Mouse (Mus musculus) heart, embryonic 10.5 days (tissue): Measurements from ENCODE around the gene Scube1. TPM values are rescaled to one million over a fixed set of nuclear protein-coding genes. Genes with fewer than 3 reads are reported as not detected.

ENCODE experiments used
- DNase-seq: peaks from one replicate; pipeline ENCODE4 v3.0.0-alpha.2; 2017; ENCODE audit warnings: low spot score
- H3K27ac ChIP-seq: fragments of 300-500 bp; sonication (generic); 2 replicates; pipeline ENCODE4 v1.5.1; 2016; ENCODE audit warnings: mild to moderate bottlenecking
- H3K27me3 ChIP-seq: fragments of 300-500 bp; sonication (generic); 2 replicates; pipeline ENCODE4 v1.6.1; 2016; ENCODE audit warnings: mild to moderate bottlenecking; ENCODE audit not compliant: poor library complexity, insufficient read depth, severe bottlenecking
- H3K36me3 ChIP-seq: fragments of 300-500 bp; sonication (generic); 2 replicates; pipeline ENCODE4 v1.6.1; 2016; ENCODE audit warnings: mild to moderate bottlenecking, moderate library complexity
- H3K4me1 ChIP-seq: fragments of 300-500 bp; sonication (generic); 2 replicates; pipeline ENCODE4 v1.6.1; 2016; ENCODE audit warnings: mild to moderate bottlenecking
- H3K4me3 ChIP-seq: fragments of 300-500 bp; sonication (generic); 2 replicates; pipeline ENCODE4 v1.5.1; 2016; ENCODE audit warnings: mild to moderate bottlenecking, moderate library complexity
- H3K9me3 ChIP-seq: fragments of 300-500 bp; sonication (generic); 2 replicates; pipeline ENCODE4 v1.6.1; 2016; ENCODE audit warnings: mild to moderate bottlenecking, moderate library complexity
- WGBS: fragments of 180-500 bp; shearing (Covaris S2); methylation state at CpG from one replicate; pipeline ENCODE4 v1.1.7; 2016; 5-methylcytosine and 5-hydroxymethylcytosine counted together
- polyA plus RNA-seq: library from polyadenylated mRNA; unstranded; fragments of >200 nt; fragmentation: Nextera tagmentation; extraction: Ambion mirVana; gene quantifications from 2 replicates; pipeline ENCODE4 v1.2.1, GENCODE M21; 2016

Gene Scube1
- polyA plus RNA-seq, 1 experiment from 2014 or later, result 20.4 TPM

- peaks cover 39% of the 10 kb centered on the region for H3K4me1 ChIP-seq
- DNase-seq, result no peak
- H3K27me3 ChIP-seq, result no peaks in the 10 kb centered on the region
- no peak overlapping the region for H3K4me3 ChIP-seq
- WGBS, result 33% methylated on average over 21 of the region's 21 CpGs
- H3K36me3 ChIP-seq, result no peaks in the 10 kb centered on the region
- no peaks in the 10 kb centered on the region for H3K9me3 ChIP-seq
- H3K27ac ChIP-seq, result peak overlapping the region; percentile 60
Observed at GRCm38 (mm10) chr15:83740676-83741422, 16.0 kb upstream of the Scube1 start.

GRCm38 (mm10) chr15:83727626-83728025 is 2.8 kb upstream of the Scube1 start:
- H3K4me1 ChIP-seq, result peaks cover 35% of the 10 kb centered on the region
- no peak overlapping the region for H3K27ac ChIP-seq
- H3K9me3 ChIP-seq, result no peaks in the 10 kb centered on the region
- peak; percentile 81 for DNase-seq
- 23% methylated on average over 3 of the region's 3 CpGs for WGBS
- H3K36me3 ChIP-seq, result no peaks in the 10 kb centered on the region
- H3K27me3 ChIP-seq, result peaks cover 58% of the 10 kb centered on the region
- no peak overlapping the region for H3K4me3 ChIP-seq

- DNase-seq, result no peak
- WGBS, result 73% methylated on average over 5 of the region's 5 CpGs
- Histone ChIP-seq H3K9me3 (no peaks in the 10 kb centered on the region), H3K27ac (no peak overlapping the region), H3K27me3 (peaks cover 67% of the 10 kb centered on the region), H3K4me1 (peaks cover 33% of the 10 kb centered on the region), H3K4me3 (no peak overlapping the region), H3K36me3 (peaks cover 1% of the 10 kb centered on the region; the same call in 1 of the 2 replicates)
Observed at GRCm38 (mm10) chr15:83726741-83727140, 1.9 kb upstream of the Scube1 start.

GRCm38 (mm10) chr15:83725556-83726200 is 857 bp upstream of the Scube1 start:
- H3K9me3 ChIP-seq, result no peaks in the 10 kb centered on the region
- peak overlapping the region; percentile 83; the same call in 1 of the 2 replicates for H3K27ac ChIP-seq
- no peak for DNase-seq
- WGBS, result 22% methylated on average over 28 of the region's 28 CpGs
- H3K27me3 ChIP-seq, result peaks cover 72% of the 10 kb centered on the region
- peaks cover 33% of the 10 kb centered on the region for H3K4me1 ChIP-seq
- peak overlapping the region; percentile 82 for H3K4me3 ChIP-seq
- peaks cover 8% of the 10 kb centered on the region; the same call in 1 of the 2 replicates for H3K36me3 ChIP-seq

GRCm38 (mm10) chr15:83724160-83724885 is 498 bp downstream of the Scube1 start:
- Histone ChIP-seq H3K27me3 (peaks cover 80% of the 10 kb centered on the region), H3K4me1 (peaks cover 33% of the 10 kb centered on the region), H3K9me3 (no peaks in the 10 kb centered on the region), H3K27ac (peak overlapping the region; percentile 83), H3K36me3 (peaks cover 11% of the 10 kb centered on the region), H3K4me3 (peak overlapping the region; percentile 82)
- no peak for DNase-seq
- WGBS, result under 1% methylated on average over 59 of the region's 61 CpGs

- peaks cover 22% of the 10 kb centered on the region for H3K36me3 ChIP-seq
- H3K27me3 ChIP-seq, result peaks cover 18% of the 10 kb centered on the region
- 67% methylated on average over 6 of the region's 6 CpGs for WGBS
- 0 out of 2 replicates have a peak, but pooled peaks cover 8% of the 10 kb centered on the region for H3K4me1 ChIP-seq
- no peak overlapping the region for H3K27ac ChIP-seq
- no peak for DNase-seq
- H3K9me3 ChIP-seq, result no peaks in the 10 kb centered on the region
- no peak overlapping the region for H3K4me3 ChIP-seq
Observed at GRCm38 (mm10) chr15:83715582-83716228, 9.1 kb downstream of the Scube1 start.

GRCm38 (mm10) chr15:83712798-83713197 is 12.0 kb downstream of the Scube1 start:
- WGBS, result 80% methylated on average over 10 of the region's 10 CpGs
- Histone ChIP-seq H3K9me3 (no peaks in the 10 kb centered on the region), H3K27ac (no peak overlapping the region), H3K27me3 (peaks cover 13% of the 10 kb centered on the region; the same call in 1 of the 2 replicates), H3K36me3 (peaks cover 5% of the 10 kb centered on the region), H3K4me3 (no peak overlapping the region), H3K4me1 (peaks cover 14% of the 10 kb centered on the region; the same call in 1 of the 2 replicates)
- DNase-seq, result no peak

- Histone ChIP-seq H3K36me3 (0 out of 2 replicates have a peak, but pooled peaks cover under 1% of the 10 kb centered on the region), H3K9me3 (no peaks in the 10 kb centered on the region), H3K27me3 (peaks cover 13% of the 10 kb centered on the region; the same call in 1 of the 2 replicates), H3K27ac (no peak overlapping the region), H3K4me1 (peaks cover 14% of the 10 kb centered on the region; the same call in 1 of the 2 replicates), H3K4me3 (no peak overlapping the region)
- no peak for DNase-seq
- 87% methylated on average over 5 of the region's 5 CpGs for WGBS
Observed at GRCm38 (mm10) chr15:83712361-83712760, 12.5 kb downstream of the Scube1 start.

GRCm38 (mm10) chr15:83709889-83710774 is 14.7 kb downstream of the Scube1 start:
- Histone ChIP-seq H3K4me3 (no peak overlapping the region), H3K36me3 (no peaks in the 10 kb centered on the region), H3K4me1 (peaks cover 24% of the 10 kb centered on the region), H3K9me3 (no peaks in the 10 kb centered on the region), H3K27ac (0 out of 2 replicates have a peak overlapping the region, but pooled peaks have one; percentile 8), H3K27me3 (peaks cover 13% of the 10 kb centered on the region; the same call in 1 of the 2 replicates)
- no peak for DNase-seq
- WGBS, result 63% methylated on average over 23 of the region's 23 CpGs

- Histone ChIP-seq H3K9me3 (no peaks in the 10 kb centered on the region), H3K27me3 (peaks cover 4% of the 10 kb centered on the region; the same call in 1 of the 2 replicates), H3K4me3 (no peak overlapping the region), H3K27ac (no peak overlapping the region), H3K4me1 (peaks cover 23% of the 10 kb centered on the region), H3K36me3 (peaks cover 19% of the 10 kb centered on the region)
- no peak for DNase-seq
- 47% methylated on average over 10 of the region's 10 CpGs for WGBS
Observed at GRCm38 (mm10) chr15:83706528-83707199, 18.2 kb downstream of the Scube1 start.

GRCm38 (mm10) chr15:83700593-83700923 is 24.3 kb downstream of the Scube1 start:
- WGBS, result 69% methylated on average over 13 of the region's 13 CpGs
- H3K4me3 ChIP-seq, result no peak overlapping the region
- H3K9me3 ChIP-seq, result no peaks in the 10 kb centered on the region
- peaks cover 47% of the 10 kb centered on the region for H3K4me1 ChIP-seq
- H3K36me3 ChIP-seq, result peaks cover 19% of the 10 kb centered on the region
- no peak for DNase-seq
- peaks cover 12% of the 10 kb centered on the region; the same call in 1 of the 2 replicates for H3K27me3 ChIP-seq
- 0 out of 2 replicates have a peak overlapping the region, but pooled peaks have one; percentile 31 for H3K27ac ChIP-seq
